Mouse (Mus musculus) myocyte (in vitro differentiated cells): ENCODE results near the gene Sfxn2. TPM values are rescaled to one million over a fixed set of nuclear protein-coding genes. Genes with fewer than 3 reads are reported as not detected.

Experiments
- H3K27me3 ChIP-seq: one replicate; pipeline ENCODE4 v1.6.1; 2011; ENCODE audit not compliant: control insufficient read depth, insufficient read depth, insufficient read length
- H3K36me3 ChIP-seq: one replicate; pipeline ENCODE4 v1.6.1; 2011; ENCODE audit not compliant: control insufficient read depth, insufficient read depth
- H3K4me2 ChIP-seq: one replicate; pipeline ENCODE4 v1.6.1; 2011; ENCODE audit warnings: low read depth, control low read depth
- H3K4me3 ChIP-seq: one replicate; pipeline ENCODE4 v1.5.1; 2011; ENCODE audit warnings: mild to moderate bottlenecking, control low read depth, moderate library complexity
- H3K79me2 ChIP-seq: one replicate; pipeline ENCODE4 v1.6.1; 2011; ENCODE audit not compliant: control insufficient read depth, insufficient read depth
- H3ac ChIP-seq: one replicate; pipeline ENCODE4 v1.6.1; 2011; ENCODE audit not compliant: control insufficient read depth, insufficient read length
- CEBPB ChIP-seq: IDR thresholded peaks from 2 replicates; pipeline ENCODE4 v1.6.1; 2011; ENCODE audit warnings: mild to moderate bottlenecking, moderate library complexity; ENCODE audit not compliant: poor library complexity, insufficient read depth, severe bottlenecking
- E2F4 ChIP-seq: IDR thresholded peaks from one replicate; pipeline ENCODE4 v1.6.1; 2011; ENCODE audit warnings: mild to moderate bottlenecking, control low read depth, moderate library complexity; ENCODE audit not compliant: insufficient read depth
- MAX ChIP-seq: IDR thresholded peaks from one replicate; pipeline ENCODE4 v1.6.1; 2011; ENCODE audit warnings: low read depth, mild to moderate bottlenecking, control low read depth
- MYOD1 ChIP-seq, 3 experiments: IDR thresholded peaks; one replicate each; pipeline ENCODE4 v1.6.1; 2011; ENCODE audit warnings: control low read depth in 2 of 3, low read depth in 2 of 3, mild to moderate bottlenecking in 2 of 3, moderate library complexity in 1 of 3; ENCODE audit not compliant: insufficient read length in 2 of 3, control insufficient read depth in 1 of 3
- MYOG ChIP-seq, 3 experiments: IDR thresholded peaks; one replicate each; pipeline ENCODE4 v1.6.1; 2011; ENCODE audit warnings: control low read depth in 2 of 3, low read depth in 2 of 3, mild to moderate bottlenecking in 2 of 3; ENCODE audit not compliant: insufficient read length in 2 of 3, control insufficient read depth in 1 of 3, insufficient read depth in 1 of 3
- POLR2A ChIP-seq: IDR thresholded peaks from one replicate; pipeline ENCODE4 v1.6.1; 2011; ENCODE audit warnings: low read depth, mild to moderate bottlenecking, control low read depth, moderate library complexity; ENCODE audit not compliant: insufficient read length
- POLR2AphosphoS2 ChIP-seq: IDR thresholded peaks from one replicate; pipeline ENCODE4 v1.6.1; 2011; ENCODE audit warnings: low read depth, control low read depth; ENCODE audit not compliant: insufficient read length
- REST ChIP-seq: IDR thresholded peaks from one replicate; pipeline ENCODE4 v1.6.1; 2011; ENCODE audit warnings: mild to moderate bottlenecking, control low read depth, moderate library complexity; ENCODE audit not compliant: insufficient read depth, insufficient read length
- SRF ChIP-seq: IDR thresholded peaks from one replicate; pipeline ENCODE4 v1.6.1; 2011; ENCODE audit warnings: low read depth; ENCODE audit not compliant: control insufficient read depth, insufficient read length
- TCF12 ChIP-seq: IDR thresholded peaks from one replicate; pipeline ENCODE4 v1.6.1; 2011; ENCODE audit warnings: mild to moderate bottlenecking, control low read depth; ENCODE audit not compliant: poor library complexity, insufficient read depth, severe bottlenecking
- TCF3 ChIP-seq: IDR thresholded peaks from one replicate; pipeline ENCODE4 v1.6.1; 2011; ENCODE audit warnings: low read depth, control low read depth; ENCODE audit not compliant: insufficient read length
- USF1 ChIP-seq: IDR thresholded peaks from one replicate; pipeline ENCODE4 v1.6.1; 2011; ENCODE audit warnings: low read depth, mild to moderate bottlenecking, control low read depth, moderate library complexity
- polyA plus RNA-seq: library from polyadenylated mRNA; unstranded; fragments of >200 nt; fragmentation: generic; extraction: Trizol; gene quantifications from one replicate; pipeline ENCODE4 v1.2.1, GENCODE M21; 2012; ENCODE audit warnings: missing spikeins

Sfxn2 gene
- polyA plus RNA-seq, 1 experiment, result 0.62 TPM

- TF ChIP-seq E2F4 (no peak), USF1 (no peak), POLR2A (no peak), SRF (no peak)
- Histone ChIP-seq H3ac (no peak overlapping the region), H3K4me2 (peak overlapping the region; percentile 52), H3K4me3 (no peak overlapping the region), H3K36me3 (no peaks in the 10 kb centered on the region), H3K27me3 (no peaks in the 10 kb centered on the region), H3K79me2 (peaks cover 13% of the 10 kb centered on the region)
Measured at GRCm38 (mm10) chr19:46642136-46642753, 69.1 kb downstream of the Sfxn2 start.

GRCm38 (mm10) chr19:46643236-46643635, 70.1 kb downstream of the Sfxn2 start:
- Histone ChIP-seq H3ac (no peak overlapping the region), H3K4me3 (no peak overlapping the region), H3K4me2 (peak overlapping the region; percentile 76), H3K36me3 (no peaks in the 10 kb centered on the region), H3K27me3 (no peaks in the 10 kb centered on the region), H3K79me2 (peaks cover 13% of the 10 kb centered on the region)
- no peak for TF ChIP-seq POLR2A
- TF ChIP-seq SRF, result no peak
- TF ChIP-seq TCF12, result no peak
- TF ChIP-seq POLR2AphosphoS2, result no peak

GRCm38 (mm10) chr19:46644343-46644792, 71.2 kb downstream of the Sfxn2 start:
- H3K36me3 ChIP-seq, result no peaks in the 10 kb centered on the region
- TF ChIP-seq TCF3 (no peak), TCF12 (no peak), MYOG (IDR thresholded peaks at IDR 0.05; ENCODE audit: control insufficient read depth in 1 of 3, insufficient read depth in 1 of 3, insufficient read length in 2 of 3, low read depth in 2 of 3) (no peak), USF1 (no peak), SRF (no peak), POLR2AphosphoS2 (no peak), POLR2A (no peak), MAX (no peak), CEBPB (no peak), MYOD1 (IDR thresholded peaks at IDR 0.05; ENCODE audit: control insufficient read depth in 1 of 3, insufficient read length in 2 of 3, low read depth in 2 of 3) (no peak), E2F4 (no peak), REST (no peak)
- H3K27me3 ChIP-seq, result no peaks in the 10 kb centered on the region
- H3K79me2 ChIP-seq, result peaks cover 13% of the 10 kb centered on the region
- H3ac ChIP-seq, result no peak overlapping the region
- no peak overlapping the region for H3K4me3 ChIP-seq
- peak overlapping the region; percentile 76 for H3K4me2 ChIP-seq

- Histone ChIP-seq H3ac (no peak overlapping the region), H3K27me3 (no peaks in the 10 kb centered on the region), H3K4me2 (peak overlapping the region; percentile 76), H3K79me2 (peaks cover 13% of the 10 kb centered on the region), H3K36me3 (no peaks in the 10 kb centered on the region), H3K4me3 (no peak overlapping the region)
- TF ChIP-seq CEBPB (no peak), SRF (no peak), TCF12 (peak; percentile 66), E2F4 (no peak), MAX (no peak), MYOD1 (IDR thresholded peaks at IDR 0.05; ENCODE audit: control insufficient read depth in 1 of 3, insufficient read length in 2 of 3, low read depth in 2 of 3) (peak; percentile 41 to 89 (median 87)), USF1 (no peak), POLR2AphosphoS2 (peak; percentile 16), MYOG (IDR thresholded peaks at IDR 0.05; ENCODE audit: control insufficient read depth in 1 of 3, insufficient read depth in 1 of 3, insufficient read length in 2 of 3, low read depth in 2 of 3) (peak; percentile 57 to 87 (median 66)), TCF3 (no peak), REST (no peak), POLR2A (peak; percentile 17)
Measured at GRCm38 (mm10) chr19:46644793-46645602, 71.8 kb downstream of the Sfxn2 start.

- no peaks in the 10 kb centered on the region for H3K36me3 ChIP-seq
- H3ac ChIP-seq, result no peak overlapping the region
- H3K79me2 ChIP-seq, result peaks cover 13% of the 10 kb centered on the region
- peak overlapping the region; percentile 76 for H3K4me2 ChIP-seq
- no peak for TF ChIP-seq CEBPB
- TF ChIP-seq SRF, result no peak
- no peak for TF ChIP-seq USF1
- TF ChIP-seq TCF3, result no peak
- no peak for TF ChIP-seq TCF12
- no peak for TF ChIP-seq E2F4
- TF ChIP-seq MAX, result no peak
- TF ChIP-seq MYOD1 (IDR thresholded peaks at IDR 0.05; ENCODE audit: control insufficient read depth in 1 of 3, insufficient read length in 2 of 3, low read depth in 2 of 3), result peak in 1 of 3 experiments; percentile 22
- H3K27me3 ChIP-seq, result no peaks in the 10 kb centered on the region
- no peak overlapping the region for H3K4me3 ChIP-seq
Measured at GRCm38 (mm10) chr19:46646041-46646481, 72.9 kb downstream of the Sfxn2 start.
